Mouse (Mus musculus) hindbrain, embryonic 11.5 days (tissue): ENCODE measurements at regions not wholly inside any gene's neighbourhood (a gene's known extent, or its start where the extent isn't known, plus 50 kb on each side); places are given as distances from the start of the nearest gene placed in this dataset.
"Not testable (repeated sequence)": the region's sequence is repeated elsewhere in the genome, so short reads cannot be mapped to it uniquely, and the experiment has no call there.

Experiments
- ATAC-seq: fragments of 200-750 bp; cut with Nextera tagmentation; 2 replicates; pipeline ENCODE4 v1.8.0; 2017; ENCODE audit warnings: mild to moderate bottlenecking, moderate TSS enrichment, moderate library complexity; ENCODE audit not compliant: low FRiP score
- DNase-seq: peaks from one replicate; pipeline ENCODE4 v3.0.0-alpha.2; 2015; ENCODE audit warnings: low spot score
- H3K27ac ChIP-seq: fragments of 300-500 bp; sonication (generic); 2 replicates; pipeline ENCODE4 v1.5.1; 2014; ENCODE audit warnings: mild to moderate bottlenecking, low read depth, low read length
- H3K27me3 ChIP-seq: fragments of 300-500 bp; sonication (generic); 2 replicates; pipeline ENCODE4 v1.6.1; 2014; ENCODE audit warnings: mild to moderate bottlenecking, low read length, moderate library complexity, mixed read lengths; ENCODE audit not compliant: control insufficient read depth, insufficient read depth
- H3K36me3 ChIP-seq: fragments of 300-500 bp; sonication (generic); 2 replicates; pipeline ENCODE4 v1.6.1; 2014; ENCODE audit warnings: mild to moderate bottlenecking, low read length, moderate library complexity, mixed read lengths; ENCODE audit not compliant: control insufficient read depth, insufficient read depth
- H3K4me1 ChIP-seq: fragments of 300-500 bp; sonication (generic); replicated peaks from 2 replicates; pipeline ENCODE4 v1.6.1; 2014; ENCODE audit warnings: low read length, mixed read lengths; ENCODE audit not compliant: control insufficient read depth, insufficient read depth
- H3K4me2 ChIP-seq: fragments of 300-500 bp; sonication (generic); replicated peaks from 2 replicates; pipeline ENCODE4 v1.6.1; 2014; ENCODE audit warnings: mild to moderate bottlenecking, low read depth, low read length
- H3K4me3 ChIP-seq: fragments of 300-500 bp; sonication (generic); 2 replicates; pipeline ENCODE4 v1.5.1; 2014; ENCODE audit warnings: low read depth, low read length
- H3K9ac ChIP-seq: fragments of 300-500 bp; sonication (generic); 2 replicates; pipeline ENCODE4 v1.6.1; 2014; ENCODE audit warnings: low read depth, low read length
- H3K9me3 ChIP-seq: fragments of 300-500 bp; sonication (generic); 2 replicates; pipeline ENCODE4 v1.6.1; 2016; ENCODE audit warnings: low read length; ENCODE audit not compliant: control insufficient read depth
- WGBS: fragments of 180-500 bp; shearing (Covaris S2); extraction: QIAGEN DNeasy Blood & Tissue Kit; methylation state at CpG from one replicate; pipeline ENCODE4 v1.1.7; 2014; 5-methylcytosine and 5-hydroxymethylcytosine counted together

- Histone ChIP-seq H3K4me3 (no peak overlapping the region), H3K36me3 (no peaks in the 10 kb centered on the region), H3K9me3 (no peaks in the 10 kb centered on the region), H3K27ac (no peak overlapping the region), H3K9ac (no peak overlapping the region), H3K27me3 (no peaks in the 10 kb centered on the region), H3K4me2 (no peak overlapping the region), H3K4me1 (0 out of 2 replicates have a peak, but pooled peaks cover 2% of the 10 kb centered on the region)
- ATAC-seq = no peak
- WGBS = 70% methylated on average over 8 of the region's 8 CpGs
- DNase-seq = no peak
These were observed 160.4 kb upstream of the Arglu1 start for GRCm38 (mm10) chr8:8850766-8851165.

- WGBS = 83% methylated on average over 10 of the region's 10 CpGs
- H3K4me1 ChIP-seq = no peaks in the 10 kb centered on the region
- ATAC-seq = no peak
These were observed 157.3 kb upstream of the Arglu1 start for GRCm38 (mm10) chr8:8847579-8847978.

GRCm38 (mm10) chr8:8842326-8842725 lies 152.0 kb upstream of the Arglu1 start:
- ATAC-seq = no peak
- no peaks in the 10 kb centered on the region for H3K27me3 ChIP-seq
- no peaks in the 10 kb centered on the region for H3K36me3 ChIP-seq
- H3K9ac ChIP-seq = no peak overlapping the region
- H3K9me3 ChIP-seq = no peaks in the 10 kb centered on the region
- H3K4me2 ChIP-seq = no peak overlapping the region
- H3K27ac ChIP-seq = no peak overlapping the region
- no peaks in the 10 kb centered on the region for H3K4me1 ChIP-seq
- H3K4me3 ChIP-seq = no peak overlapping the region
- DNase-seq = no peak
- WGBS = 84% methylated on average over 2 of the region's 2 CpGs

More at GRCm38 (mm10) chr8:8847579-8847978, 157.3 kb upstream of the Arglu1 start:
- no peaks in the 10 kb centered on the region for H3K27me3 ChIP-seq
- no peak overlapping the region for H3K4me2 ChIP-seq
- no peak overlapping the region for H3K4me3 ChIP-seq
- DNase-seq = no peak
- no peak overlapping the region for H3K9ac ChIP-seq
- no peaks in the 10 kb centered on the region for H3K36me3 ChIP-seq
- no peaks in the 10 kb centered on the region for H3K9me3 ChIP-seq
- H3K27ac ChIP-seq = no peak overlapping the region

GRCm38 (mm10) chr8:8836166-8836565 lies 145.8 kb upstream of the Arglu1 start:
- not testable (repeated sequence) for H3K9ac ChIP-seq, H3K36me3 ChIP-seq, H3K27ac ChIP-seq, H3K27me3 ChIP-seq, H3K4me3 ChIP-seq, H3K4me1 ChIP-seq, H3K4me2 ChIP-seq, H3K9me3 ChIP-seq, DNase-seq, ATAC-seq
- WGBS = 71% methylated on average over 11 of the region's 11 CpGs

- WGBS = 83% methylated on average over 6 of the region's 6 CpGs
- no peak overlapping the region for H3K4me2 ChIP-seq
- no peaks in the 10 kb centered on the region for H3K36me3 ChIP-seq
- no peak overlapping the region for H3K9ac ChIP-seq
- no peaks in the 10 kb centered on the region for H3K27me3 ChIP-seq
- DNase-seq (no peak), ATAC-seq (no peak)
- H3K4me3 ChIP-seq = no peak overlapping the region
- no peaks in the 10 kb centered on the region for H3K9me3 ChIP-seq
- H3K4me1 ChIP-seq = no peaks in the 10 kb centered on the region
- H3K27ac ChIP-seq = no peak overlapping the region
These were observed 141.0 kb upstream of the Arglu1 start for GRCm38 (mm10) chr8:8831306-8831705.

GRCm38 (mm10) chr8:8829230-8829629 lies 138.9 kb upstream of the Arglu1 start:
- DNase-seq = no peak
- H3K4me2 ChIP-seq = no peak overlapping the region
- 61% methylated on average over 14 of the region's 14 CpGs for WGBS
- no peak overlapping the region for H3K27ac ChIP-seq
- H3K4me3 ChIP-seq = no peak overlapping the region
- H3K36me3 ChIP-seq = no peaks in the 10 kb centered on the region
- H3K4me1 ChIP-seq = no peaks in the 10 kb centered on the region
- ATAC-seq = no peak
- no peaks in the 10 kb centered on the region for H3K9me3 ChIP-seq
- no peak overlapping the region for H3K9ac ChIP-seq
- no peaks in the 10 kb centered on the region for H3K27me3 ChIP-seq

- Histone ChIP-seq H3K4me1 (no peaks in the 10 kb centered on the region), H3K27me3 (no peaks in the 10 kb centered on the region), H3K36me3 (no peaks in the 10 kb centered on the region), H3K9me3 (no peaks in the 10 kb centered on the region), H3K27ac (no peak overlapping the region), H3K9ac (no peak overlapping the region), H3K4me2 (no peak overlapping the region), H3K4me3 (no peak overlapping the region)
- DNase-seq (no peak), ATAC-seq (no peak)
- WGBS = 90% methylated on average over 7 of the region's 7 CpGs
These were observed 137.2 kb upstream of the Arglu1 start for GRCm38 (mm10) chr8:8827555-8827954.

- Histone ChIP-seq H3K4me2 (no peak overlapping the region), H3K36me3 (no peaks in the 10 kb centered on the region), H3K9me3 (no peaks in the 10 kb centered on the region), H3K9ac (no peak overlapping the region), H3K4me1 (no peaks in the 10 kb centered on the region), H3K27ac (no peak overlapping the region), H3K27me3 (no peaks in the 10 kb centered on the region), H3K4me3 (no peak overlapping the region)
- no peak for DNase-seq
- ATAC-seq = no peak
- 80% methylated on average over 9 of the region's 9 CpGs for WGBS
These were observed 136.5 kb upstream of the Arglu1 start for GRCm38 (mm10) chr8:8826801-8827200.

- Histone ChIP-seq H3K9ac (no peak overlapping the region), H3K36me3 (no peaks in the 10 kb centered on the region), H3K4me3 (no peak overlapping the region), H3K4me1 (no peaks in the 10 kb centered on the region), H3K27me3 (no peaks in the 10 kb centered on the region), H3K4me2 (no peak overlapping the region), H3K27ac (no peak overlapping the region), H3K9me3 (no peaks in the 10 kb centered on the region)
- 87% methylated on average over 5 of the region's 5 CpGs for WGBS
- ATAC-seq (no peak), DNase-seq (no peak)
These were observed 134.6 kb upstream of the Arglu1 start for GRCm38 (mm10) chr8:8824886-8825285.
